Comparison of ENCODE assay signal across 10 mouse cellular contexts in the genomic region with DNA sequence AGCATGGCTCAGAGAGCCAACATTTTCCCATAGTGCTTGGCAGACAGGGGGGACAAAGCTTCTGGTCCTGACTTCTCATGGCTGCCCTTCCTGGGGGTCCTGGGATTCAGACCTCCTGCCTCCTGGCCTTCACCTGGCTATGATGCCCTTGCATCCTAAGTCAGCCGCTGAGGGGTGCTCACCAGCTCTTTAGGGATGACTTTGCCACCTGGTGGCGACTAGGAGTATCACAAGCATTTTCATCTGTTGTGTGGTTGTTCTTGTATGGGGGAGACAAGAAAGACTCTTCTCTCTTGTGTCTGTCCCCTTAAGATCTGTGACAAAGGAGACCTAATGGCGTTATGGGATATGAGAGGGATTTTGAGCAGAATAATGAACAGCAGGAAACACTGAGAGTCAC. TPM values are rescaled to one million over a fixed set of nuclear protein-coding genes. Genes with fewer than 3 reads are reported as not detected.
A peak's percentile ranks its signal among the peaks of the same experiment; 100 is the strongest.
DNase-seq lines count a peak whose midpoint lies in the region; ATAC-seq and TF ChIP-seq lines count a peak whose summit lies in the region.
"Had no signal": no experiment of that assay in that cellular context is flagged by ENCODE, and none has a peak within 500 bp of the region (broad histone marks: within the 10 kb centered on the region; RNA-seq: fewer than 3 reads in every experiment).

No protein-coding gene starts in this region.

- DNase-seq in heart, adult 11 months, result peak; percentile 95
- DNase-seq in cerebellum, adult 18-20 months, result peak; percentile 80 to 84
- DNase-seq in liver, adult 2 months (ENCODE audit: extremely low read depth, low read depth, low spot score), result peak; percentile 51
- peak; percentile 75 for DNase-seq in neural tube, embryonic 11.5 days (ENCODE audit: low spot score)
- DNase-seq in splenic B cell, adult 2 months (ENCODE audit: low read depth, low spot score), result peak; percentile 80

- no peak for ATAC-seq in heart, embryonic 12.5 days (ENCODE audit: insufficient number of reproducible peaks, low FRiP score)
- ATAC-seq in frontal cortex, adult (ENCODE audit: low TSS enrichment), result peak; percentile 58; the same call in 1 of the 2 replicates
- ATAC-seq in intestine, postnatal 0 days, result no peak
- peak; percentile 27; the same call in 1 of the 2 replicates for ATAC-seq in neural tube, embryonic 11.5 days (ENCODE audit: insufficient read depth, low FRiP score, low TSS enrichment)
- ATAC-seq: Patski had no signal

- no peaks in the 10 kb centered on the region for H3K79me2 ChIP-seq in liver, adult 2 months (ENCODE audit: control insufficient read depth, insufficient read depth, low read length)

- no peaks in the 10 kb centered on the region for H3K27me3 ChIP-seq in heart, embryonic 12.5 days (replicated peaks)
- no peaks in the 10 kb centered on the region for H3K27me3 ChIP-seq in intestine, postnatal 0 days (replicated peaks; ENCODE audit: control insufficient read depth, insufficient read depth, low read length)
- H3K27me3 ChIP-seq in liver, adult 2 months (ENCODE audit: control insufficient read depth, insufficient read depth, low read length), result no peaks in the 10 kb centered on the region
- no peaks in the 10 kb centered on the region for H3K27me3 ChIP-seq in neural tube, embryonic 11.5 days (ENCODE audit: control insufficient read depth, insufficient read depth, low read length)
- H3K27me3 ChIP-seq in splenic B cell, adult 2 months (ENCODE audit: control insufficient read depth, insufficient read depth, low read length, poor library complexity, severe bottlenecking), result no peaks in the 10 kb centered on the region
- H3K27me3 ChIP-seq: Patski had no signal

- H3K4me3 ChIP-seq in heart, embryonic 12.5 days, result no peak overlapping the region
- H3K4me3 ChIP-seq in intestine, postnatal 0 days (ENCODE audit: low read depth, low read length), result no peak overlapping the region
- no peak overlapping the region for H3K4me3 ChIP-seq in liver, adult 2 months (ENCODE audit: insufficient read depth, low read depth, low read length)
- H3K4me3 ChIP-seq in neural tube, embryonic 11.5 days (ENCODE audit: low read depth, low read length), result no peak overlapping the region
- H3K4me3 ChIP-seq: midbrain, embryonic 12.5 days had no signal

- 0 out of 2 replicates have a peak, but pooled peaks cover 6% of the 10 kb centered on the region for H3K4me1 ChIP-seq in heart, embryonic 12.5 days (replicated peaks)
- no peaks in the 10 kb centered on the region for H3K4me1 ChIP-seq in intestine, postnatal 0 days (replicated peaks; ENCODE audit: control insufficient read depth, insufficient read depth, low read length)
- H3K4me1 ChIP-seq in liver, adult 2 months (ENCODE audit: control insufficient read depth, insufficient read depth, low read length), result no peaks in the 10 kb centered on the region
- H3K4me1 ChIP-seq in neural tube, embryonic 11.5 days (ENCODE audit: control insufficient read depth, insufficient read depth, low read length), result peaks cover 6% of the 10 kb centered on the region

- H3K9ac ChIP-seq in heart, embryonic 12.5 days, result no peak overlapping the region
- no peak overlapping the region for H3K9ac ChIP-seq in intestine, postnatal 0 days (ENCODE audit: low read depth, low read length)
- no peak overlapping the region for H3K9ac ChIP-seq in liver, adult 2 months (ENCODE audit: low read depth, low read length)
- H3K9ac ChIP-seq in neural tube, embryonic 11.5 days (ENCODE audit: low read length), result no peak overlapping the region
- H3K9ac ChIP-seq: midbrain, embryonic 12.5 days had no signal

- peak; percentile 90 for TF ChIP-seq CTCF in intestine, postnatal 0 days (IDR thresholded peaks at IDR 0.05; ENCODE audit: low read depth)
- peak; percentile 72 for TF ChIP-seq CTCF in liver, adult 2 months (IDR thresholded peaks at IDR 0.05; ENCODE audit: low read depth, low read length)

- H3K36me3 ChIP-seq in heart, embryonic 12.5 days, result peaks cover 60% of the 10 kb centered on the region
- peaks cover 37% of the 10 kb centered on the region for H3K36me3 ChIP-seq in intestine, postnatal 0 days (ENCODE audit: control insufficient read depth, insufficient read depth)
- H3K36me3 ChIP-seq in liver, adult 2 months (ENCODE audit: control insufficient read depth, insufficient read depth, low read length), result no peaks in the 10 kb centered on the region
- peaks cover 4% of the 10 kb centered on the region; the same call in 1 of the 2 replicates for H3K36me3 ChIP-seq in neural tube, embryonic 11.5 days (ENCODE audit: control insufficient read depth, insufficient read depth, low read length)
- H3K36me3 ChIP-seq in splenic B cell, adult 2 months (ENCODE audit: control insufficient read depth, insufficient read depth, low read length, poor library complexity, severe bottlenecking), result peaks cover 3% of the 10 kb centered on the region

- no peak for TF ChIP-seq POLR2A in liver, adult 2 months (IDR thresholded peaks at IDR 0.05; ENCODE audit: extremely low read depth, insufficient read depth, low read length)

- H3K27ac ChIP-seq in heart, embryonic 12.5 days (ENCODE audit: poor library complexity, severe bottlenecking), result no peak overlapping the region
- H3K27ac ChIP-seq in intestine, postnatal 0 days (ENCODE audit: low read depth, low read length), result no peak overlapping the region
- H3K27ac ChIP-seq in liver, adult 2 months (replicated peaks; ENCODE audit: insufficient read depth, low read depth, low read length), result no peak overlapping the region
- H3K27ac ChIP-seq in neural tube, embryonic 11.5 days (ENCODE audit: low read depth, low read length), result no peak overlapping the region
- H3K27ac ChIP-seq: midbrain, embryonic 12.5 days had no signal

- WGBS in heart, embryonic 12.5 days, result 20% methylated on average over 3 of the region's 3 CpGs
- WGBS in intestine, postnatal 0 days, result 28% methylated on average over 3 of the region's 3 CpGs
- 14% methylated on average over 3 of the region's 3 CpGs for WGBS in liver, adult 2 months
- WGBS in neural tube, embryonic 11.5 days, result 15% methylated on average over 3 of the region's 3 CpGs

- H3K4me2 ChIP-seq in heart, embryonic 12.5 days, result no peak overlapping the region
- no peak overlapping the region for H3K4me2 ChIP-seq in intestine, postnatal 0 days (replicated peaks; ENCODE audit: low read depth)
- H3K4me2 ChIP-seq in neural tube, embryonic 11.5 days (ENCODE audit: low read depth), result no peak overlapping the region
- H3K4me2 ChIP-seq: midbrain, embryonic 12.5 days had no signal

- no peaks in the 10 kb centered on the region for H3K9me3 ChIP-seq in heart, embryonic 12.5 days (replicated peaks)
- no peaks in the 10 kb centered on the region for H3K9me3 ChIP-seq in intestine, postnatal 0 days (ENCODE audit: control insufficient read depth)
- no peaks in the 10 kb centered on the region for H3K9me3 ChIP-seq in neural tube, embryonic 11.5 days (ENCODE audit: control insufficient read depth, low read length)
- H3K9me3 ChIP-seq: midbrain, embryonic 12.5 days had no signal

RNA-seq across cellular contexts. Expression of gene Tpbgl, which starts 36.8 kb away (rescaled TPM):
- polyA plus RNA-seq in heart, embryonic 12.5 days (2016; fragmentation: Nextera tagmentation; extraction: Ambion mirVana), result 1.3 and 1.5 TPM in 2 replicates
- 1.4 and 1.9 TPM in 2 replicates for polyA plus RNA-seq in intestine, postnatal 0 days (2015; fragmentation: Nextera tagmentation; extraction: Ambion mirVana)
- 1.9 and 2.8 TPM in 2 replicates for total RNA-seq in liver, adult 2 months (2014; rRNA removed)
- 6.3 and 6.4 TPM in 2 replicates for polyA plus RNA-seq in liver, adult 2 months (2012; rRNA removed)
- 1.1 and 1.4 TPM in 2 replicates for polyA plus RNA-seq in neural tube, embryonic 11.5 days (2014; fragmentation: Nextera tagmentation; extraction: Ambion mirVana)

RNA-seq across cellular contexts. Expression of gene Arrb1, which starts 54.8 kb away (rescaled TPM):
- polyA plus RNA-seq in heart, embryonic 12.5 days (2016; fragmentation: Nextera tagmentation; extraction: Ambion mirVana), result 13.4 and 14.5 TPM in 2 replicates
- 4.2 and 4.4 TPM in 2 replicates for polyA plus RNA-seq in intestine, postnatal 0 days (2015; fragmentation: Nextera tagmentation; extraction: Ambion mirVana)
- 6.5 and 9.5 TPM in 2 replicates for total RNA-seq in liver, adult 2 months (2014; rRNA removed)
- 5.3 and 6.2 TPM in 2 replicates for polyA plus RNA-seq in liver, adult 2 months (2012; rRNA removed)
- 5.0 and 5.3 TPM in 2 replicates for polyA plus RNA-seq in neural tube, embryonic 11.5 days (2014; fragmentation: Nextera tagmentation; extraction: Ambion mirVana)

Comparison
In these comparisons a context has a peak if more than half of its experiments do, and no peak if none do; other contexts are left out.
1. ATAC-seq: peak in frontal cortex, adult (single experiment) and neural tube, embryonic 11.5 days (single experiment); none in heart, embryonic 12.5 days (single experiment) and intestine, postnatal 0 days (single experiment).
2. Peak in every context shown above with its lines, with median percentiles within 50 percentile points of each other: DNase-seq.